7 mouse cellular contexts compared by ENCODE assay signal in genomic region chr2:153270231-153270915, GRCm38 (mm10). TPM values are rescaled to one million over a fixed set of nuclear protein-coding genes. Genes with fewer than 3 reads are reported as not detected.
A peak's percentile ranks its signal among the peaks of the same experiment; 100 is the strongest.
DNase-seq lines count a peak whose midpoint lies in the region; ATAC-seq and TF ChIP-seq lines count a peak whose summit lies in the region.
"Not testable (repeated sequence)": the region's sequence is repeated elsewhere in the genome, so short reads cannot be mapped to it uniquely, and the experiment has no call there.

No protein-coding gene starts in this region.

- TF ChIP-seq CTCF in intestine, postnatal 0 days (IDR thresholded peaks at IDR 0.05; ENCODE audit: low read depth); liver, postnatal 0 days (IDR thresholded peaks at IDR 0.05; ENCODE audit: low read depth): not testable (repeated sequence)

- ATAC-seq in embryonic facial prominence, embryonic 14.5 days (ENCODE audit: low read depth): peak; percentile 48
- ATAC-seq in heart, embryonic 12.5 days (ENCODE audit: insufficient number of reproducible peaks, low FRiP score): peak; percentile 29; the same call in 1 of the 2 replicates
- ATAC-seq in intestine, postnatal 0 days: peak; percentile 32
- peak; percentile 46 for ATAC-seq in liver, embryonic 12.5 days
- ATAC-seq in liver, postnatal 0 days: peak; percentile 56
- ATAC-seq in megakaryocyte, adult 5-6 weeks (ENCODE audit: poor library complexity, severe bottlenecking): peak; percentile 38
- not testable (repeated sequence) for ATAC-seq in midbrain, embryonic 12.5 days (ENCODE audit: low FRiP score, low read depth)

- not testable (repeated sequence) for H3K4me3 ChIP-seq in embryonic facial prominence, embryonic 14.5 days (ENCODE audit: low read depth, low read length); heart, embryonic 12.5 days; intestine, postnatal 0 days (ENCODE audit: low read depth, low read length); liver, embryonic 12.5 days; liver, postnatal 0 days (ENCODE audit: low read depth, low read length); midbrain, embryonic 12.5 days

- H3K4me1 ChIP-seq in embryonic facial prominence, embryonic 14.5 days (ENCODE audit: control insufficient read depth, insufficient read depth, low read length); intestine, postnatal 0 days (replicated peaks; ENCODE audit: control insufficient read depth, insufficient read depth, low read length); liver, postnatal 0 days (ENCODE audit: insufficient read depth); midbrain, embryonic 12.5 days: not testable (repeated sequence)
- H3K4me1 ChIP-seq in heart, embryonic 12.5 days (replicated peaks): peaks cover 12% of the 10 kb centered on the region
- H3K4me1 ChIP-seq in liver, embryonic 12.5 days: peaks cover 52% of the 10 kb centered on the region

- WGBS in embryonic facial prominence, embryonic 14.5 days: 70% methylated on average over 8 of the region's 8 CpGs
- 58% methylated on average over 8 of the region's 8 CpGs for WGBS in heart, embryonic 12.5 days
- 34% methylated on average over 8 of the region's 8 CpGs for WGBS in intestine, postnatal 0 days
- 35% methylated on average over 8 of the region's 8 CpGs for WGBS in liver, embryonic 12.5 days (ENCODE audit: insufficient replicate concordance)
- WGBS in liver, postnatal 0 days (ENCODE audit: insufficient replicate concordance): 39% methylated on average over 8 of the region's 8 CpGs
- WGBS in midbrain, embryonic 12.5 days: 67% methylated on average over 8 of the region's 8 CpGs

- not testable (repeated sequence) for H3K4me2 ChIP-seq in embryonic facial prominence, embryonic 14.5 days (ENCODE audit: low read depth, low read length); heart, embryonic 12.5 days; intestine, postnatal 0 days (replicated peaks; ENCODE audit: low read depth); liver, embryonic 12.5 days; liver, postnatal 0 days (ENCODE audit: low read depth, low read length); midbrain, embryonic 12.5 days (replicated peaks)

- H3K27me3 ChIP-seq in embryonic facial prominence, embryonic 14.5 days (replicated peaks; ENCODE audit: control insufficient read depth, insufficient read depth, low read length); heart, embryonic 12.5 days (replicated peaks); intestine, postnatal 0 days (replicated peaks; ENCODE audit: control insufficient read depth, insufficient read depth, low read length); liver, embryonic 12.5 days (replicated peaks); liver, postnatal 0 days (ENCODE audit: insufficient read depth, low read length); midbrain, embryonic 12.5 days: not testable (repeated sequence)

- not testable (repeated sequence) for H3K9ac ChIP-seq in embryonic facial prominence, embryonic 14.5 days (ENCODE audit: low read depth, low read length); heart, embryonic 12.5 days; intestine, postnatal 0 days (ENCODE audit: low read depth, low read length); liver, embryonic 12.5 days; liver, postnatal 0 days (replicated peaks); midbrain, embryonic 12.5 days (replicated peaks)

- H3K27ac ChIP-seq in embryonic facial prominence, embryonic 14.5 days (replicated peaks; ENCODE audit: low read depth, low read length); heart, embryonic 12.5 days (ENCODE audit: poor library complexity, severe bottlenecking); intestine, postnatal 0 days (ENCODE audit: low read depth, low read length); liver, postnatal 0 days (ENCODE audit: low read depth): not testable (repeated sequence)
- H3K27ac ChIP-seq in liver, embryonic 12.5 days: peak overlapping the region; percentile 52; the same call in 1 of the 2 replicates
- H3K27ac ChIP-seq in midbrain, embryonic 12.5 days (replicated peaks): peak overlapping the region; percentile 46; the same call in 1 of the 2 replicates

- H3K9me3 ChIP-seq in embryonic facial prominence, embryonic 14.5 days (ENCODE audit: control insufficient read depth, low read length); heart, embryonic 12.5 days (replicated peaks); intestine, postnatal 0 days (ENCODE audit: control insufficient read depth); liver, embryonic 12.5 days (replicated peaks); liver, postnatal 0 days (ENCODE audit: low read length); midbrain, embryonic 12.5 days: not testable (repeated sequence)

- not testable (repeated sequence) for TF ChIP-seq EP300 in liver, postnatal 0 days (IDR thresholded peaks at IDR 0.05; ENCODE audit: low read depth)

- H3K36me3 ChIP-seq in embryonic facial prominence, embryonic 14.5 days (ENCODE audit: control insufficient read depth, insufficient read depth, low read length): peaks cover 18% of the 10 kb centered on the region
- peaks cover 16% of the 10 kb centered on the region for H3K36me3 ChIP-seq in heart, embryonic 12.5 days
- H3K36me3 ChIP-seq in intestine, postnatal 0 days (ENCODE audit: control insufficient read depth, insufficient read depth): peaks cover 27% of the 10 kb centered on the region
- H3K36me3 ChIP-seq in liver, embryonic 12.5 days: peaks cover 33% of the 10 kb centered on the region
- not testable (repeated sequence) for H3K36me3 ChIP-seq in liver, postnatal 0 days (replicated peaks; ENCODE audit: insufficient read depth, low read length)
- peaks cover 18% of the 10 kb centered on the region for H3K36me3 ChIP-seq in midbrain, embryonic 12.5 days

- not testable (repeated sequence) for DNase-seq in embryonic facial prominence, embryonic 14.5 days (ENCODE audit: low spot score); liver, postnatal 0 days

RNA-seq across cellular contexts. Expression of gene Kif3b, which starts 20.8 kb away (rescaled TPM):
- 7.1 and 7.6 TPM in 2 replicates for polyA plus RNA-seq in embryonic facial prominence, embryonic 14.5 days (2014; fragmentation: Nextera tagmentation; extraction: Ambion mirVana)
- polyA plus RNA-seq in heart, embryonic 12.5 days (2016; fragmentation: Nextera tagmentation; extraction: Ambion mirVana): 5.0 and 5.5 TPM in 2 replicates
- 8.1 and 8.2 TPM in 2 replicates for polyA plus RNA-seq in intestine, postnatal 0 days (2015; fragmentation: Nextera tagmentation; extraction: Ambion mirVana)
- 2.7 and 2.9 TPM in 2 replicates for polyA plus RNA-seq in liver, embryonic 12.5 days (2016; fragmentation: Nextera tagmentation; extraction: Ambion mirVana)
- polyA plus RNA-seq in liver, postnatal 0 days (2015; fragmentation: Nextera tagmentation; extraction: Ambion mirVana): 1.3 and 1.7 TPM in 2 replicates
- 13.2 and 16.5 TPM in 2 replicates for total RNA-seq in megakaryocyte, adult 5-6 weeks (2015)
- 23.5 and 30.2 TPM in 2 replicates for total RNA-seq in megakaryocyte, adult 5-6 weeks (2017)
- 12.4 and 12.5 TPM in 2 replicates for polyA plus RNA-seq in midbrain, embryonic 12.5 days (2016; fragmentation: Nextera tagmentation; extraction: Ambion mirVana)

RNA-seq across cellular contexts. Expression of gene Pofut1, which starts 29.0 kb away (rescaled TPM):
- 10.8 and 11.7 TPM in 2 replicates for polyA plus RNA-seq in embryonic facial prominence, embryonic 14.5 days (2014; fragmentation: Nextera tagmentation; extraction: Ambion mirVana)
- 3.7 and 4.5 TPM in 2 replicates for polyA plus RNA-seq in heart, embryonic 12.5 days (2016; fragmentation: Nextera tagmentation; extraction: Ambion mirVana)
- 7.5 and 10.5 TPM in 2 replicates for polyA plus RNA-seq in intestine, postnatal 0 days (2015; fragmentation: Nextera tagmentation; extraction: Ambion mirVana)
- 3.6 and 4.3 TPM in 2 replicates for polyA plus RNA-seq in liver, embryonic 12.5 days (2016; fragmentation: Nextera tagmentation; extraction: Ambion mirVana)
- 1.4 and 1.7 TPM in 2 replicates for polyA plus RNA-seq in liver, postnatal 0 days (2015; fragmentation: Nextera tagmentation; extraction: Ambion mirVana)
- total RNA-seq in megakaryocyte, adult 5-6 weeks (2015): 6.2 and 8.1 TPM in 2 replicates
- total RNA-seq in megakaryocyte, adult 5-6 weeks (2017): 12.2 and 12.8 TPM in 2 replicates
- polyA plus RNA-seq in midbrain, embryonic 12.5 days (2016; fragmentation: Nextera tagmentation; extraction: Ambion mirVana): 6.2 and 6.4 TPM in 2 replicates

RNA-seq across cellular contexts. Expression of gene Plagl2, which starts 29.1 kb away (rescaled TPM):
- polyA plus RNA-seq in embryonic facial prominence, embryonic 14.5 days (2014; fragmentation: Nextera tagmentation; extraction: Ambion mirVana): 19.1 and 21.4 TPM in 2 replicates
- 20.2 and 22.1 TPM in 2 replicates for polyA plus RNA-seq in heart, embryonic 12.5 days (2016; fragmentation: Nextera tagmentation; extraction: Ambion mirVana)
- polyA plus RNA-seq in intestine, postnatal 0 days (2015; fragmentation: Nextera tagmentation; extraction: Ambion mirVana): 54.4 and 55.4 TPM in 2 replicates
- polyA plus RNA-seq in liver, embryonic 12.5 days (2016; fragmentation: Nextera tagmentation; extraction: Ambion mirVana): 24.4 and 26.8 TPM in 2 replicates
- polyA plus RNA-seq in liver, postnatal 0 days (2015; fragmentation: Nextera tagmentation; extraction: Ambion mirVana): 4.3 and 4.4 TPM in 2 replicates
- 40.6 and 43.8 TPM in 2 replicates for total RNA-seq in megakaryocyte, adult 5-6 weeks (2015)
- total RNA-seq in megakaryocyte, adult 5-6 weeks (2017): 5.7 and 9.1 TPM in 2 replicates
- polyA plus RNA-seq in midbrain, embryonic 12.5 days (2016; fragmentation: Nextera tagmentation; extraction: Ambion mirVana): 20.4 and 23.7 TPM in 2 replicates

RNA-seq across cellular contexts. Expression of gene Tspyl3, which starts 45.1 kb away (rescaled TPM):
- polyA plus RNA-seq in embryonic facial prominence, embryonic 14.5 days (2014; fragmentation: Nextera tagmentation; extraction: Ambion mirVana): 12.0 and 14.7 TPM in 2 replicates
- polyA plus RNA-seq in heart, embryonic 12.5 days (2016; fragmentation: Nextera tagmentation; extraction: Ambion mirVana): 7.0 TPM in 2 replicates
- polyA plus RNA-seq in intestine, postnatal 0 days (2015; fragmentation: Nextera tagmentation; extraction: Ambion mirVana): 3.5 and 3.6 TPM in 2 replicates
- polyA plus RNA-seq in liver, embryonic 12.5 days (2016; fragmentation: Nextera tagmentation; extraction: Ambion mirVana): 4.1 and 4.6 TPM in 2 replicates
- 1.1 TPM in 2 replicates for polyA plus RNA-seq in liver, postnatal 0 days (2015; fragmentation: Nextera tagmentation; extraction: Ambion mirVana)
- 5.6 and 6.2 TPM in 2 replicates for total RNA-seq in megakaryocyte, adult 5-6 weeks (2015)
- 4.0 and 6.5 TPM in 2 replicates for total RNA-seq in megakaryocyte, adult 5-6 weeks (2017)
- 10.4 and 11.7 TPM in 2 replicates for polyA plus RNA-seq in midbrain, embryonic 12.5 days (2016; fragmentation: Nextera tagmentation; extraction: Ambion mirVana)
